Mouse (Mus musculus) layer of hippocampus, postnatal 25 days (tissue): Measurements from ENCODE around the gene Zfp976. TPM values are rescaled to one million over a fixed set of nuclear protein-coding genes. Genes with fewer than 3 reads are reported as not detected.
"Not testable (repeated sequence)": the region's sequence is repeated elsewhere in the genome, so short reads cannot be mapped to it uniquely, and the experiment has no call there.

ENCODE experiments used
- DNase-seq, 2 experiments: peaks; one replicate each; pipeline ENCODE4 v3.0.0; 2022; ENCODE audit warnings: mixed read lengths in 2 of 2, low spot score in 1 of 2; ENCODE audit errors: extremely low spot score in 1 of 2
- microRNA-seq, 2 experiments: library from miRNA; unstranded; fragments of <30 nt; microRNA quantifications; one replicate each; pipeline ENCODE4 v1.2.0; 2021
- total RNA-seq, 2 experiments: library from RNA; stranded (reverse); gene quantifications; 2 replicates each; pipeline ENCODE4 v1.2.3; 2021

The Zfp976 gene
- 1 to 10 TPM; 4.0 TPM for total RNA-seq

- peak; percentile 18 to 44 for DNase-seq
These were observed at the start of gene Zfp976 for GRCm38 (mm10) chr7:42642152-42643115. Zfp976 (minus strand) TSS chr7:42642588.

GRCm38 (mm10) chr7:42680081-42680480 is 37.7 kb upstream of the Zfp976 start:
- DNase-seq: not testable (repeated sequence)

- not testable (repeated sequence) for DNase-seq
These were observed 37.3 kb upstream of the Zfp976 start for GRCm38 (mm10) chr7:42679646-42680045.

GRCm38 (mm10) chr7:42660140-42660539 is 17.8 kb upstream of the Zfp976 start:
- DNase-seq: not testable (repeated sequence)

GRCm38 (mm10) chr7:42655211-42655610 is 12.8 kb upstream of the Zfp976 start:
- not testable (repeated sequence) for DNase-seq

- DNase-seq: not testable (repeated sequence)
These were observed 782 bp upstream of the Zfp976 start for GRCm38 (mm10) chr7:42643120-42643620.

- not testable (repeated sequence) for DNase-seq
These were observed 11.4 kb downstream of the Zfp976 start for GRCm38 (mm10) chr7:42631031-42631430.

- DNase-seq: not testable (repeated sequence)
These were observed 46.7 kb downstream of the Zfp976 start for GRCm38 (mm10) chr7:42595666-42596065.

GRCm38 (mm10) chr7:42592413-42592812 is 50.0 kb downstream of the Zfp976 start, which contains the start of gene Zfp977:
Zfp977 (minus strand) TSS chr7:42592547.
- DNase-seq: not testable (repeated sequence)

GRCm38 (mm10) chr7:42591311-42591710 is 51.1 kb downstream of the Zfp976 start:
- DNase-seq: not testable (repeated sequence)

- no peak for DNase-seq
These were observed 63.9 kb downstream of the Zfp976 start, which contains the start of gene Gm21028 for GRCm38 (mm10) chr7:42578488-42578887. Gm21028 (minus strand) TSS chr7:42578588.

Small RNAs within 50 kb of the gene (microRNA-seq; reads per million reads assigned to microRNA genes)
- gene Gm24938: 0 reads per million in 2 experiments

Other genes starting within 250 kb of the Zfp976 start
- gene 4933421I07Rik, start 194.5 kb downstream of the Zfp976 start, total RNA-seq: not detected
- 10 to 100 TPM; 20.7 to 22.3 TPM for gene Zfp141, start 136.8 kb downstream of the Zfp976 start, total RNA-seq
- gene Gm21028, start 64.0 kb downstream of the Zfp976 start, total RNA-seq: not detected
- 1 to 10 TPM; 2.0 to 2.9 TPM for gene Zfp977, start 50.0 kb downstream of the Zfp976 start, total RNA-seq
- gene Zfp975, start 50.2 kb upstream of the Zfp976 start, total RNA-seq: 1 to 10 TPM; 5.8 to 7.4 TPM
- gene Gm17067, start 84.4 kb upstream of the Zfp976 start, total RNA-seq: not detected
- gene Vmn2r62, start 150.9 kb upstream of the Zfp976 start, total RNA-seq: not detected
- gene Gm2381, start 224.6 kb upstream of the Zfp976 start, total RNA-seq: under 1 TPM; 0.07 to 0.16 TPM